Mouse (Mus musculus) olfactory bulb, adult 2 months (tissue): ENCODE measurements around the gene Rhobtb1.

Experiments used
- CTCF ChIP-seq: fragments of 200-500 bp; IDR thresholded peaks from 2 replicates; pipeline ENCODE4 v1.5.1; 2012; ENCODE audit warnings: low read depth, mild to moderate bottlenecking, low read length, moderate library complexity; ENCODE audit not compliant: insufficient read depth
- POLR2A ChIP-seq: fragments of 200-500 bp; IDR thresholded peaks from 2 replicates; pipeline ENCODE4 v1.6.1; 2012; ENCODE audit warnings: mild to moderate bottlenecking, low read depth, low read length, moderate library complexity; ENCODE audit not compliant: insufficient read depth

GRCm38 (mm10) chr10:69210006-69210405 is 58.8 kb downstream of the Rhobtb1 start:
- TF ChIP-seq CTCF (no peak), POLR2A (no peak)
